Mouse (Mus musculus) layer of hippocampus, adult 6 months (tissue): ENCODE results near the gene Wnt5a. TPM values are rescaled to one million over a fixed set of nuclear protein-coding genes. Genes with fewer than 3 reads are reported as not detected.

Experiments
- long read RNA-seq, 2 experiments: library from polyadenylated mRNA; unstranded; transcript quantifications; one replicate each; pipeline ENCODE4 v2.0.0; 2019 to 2020
- polyA plus RNA-seq: library from polyadenylated mRNA; unstranded; fragments of <200 nt; fragmentation: Nextera tagmentation; gene quantifications from 2 replicates; pipeline ENCODE4 v1.2.3, GENCODE M21; 2021

Wnt5a gene
- 3.8 and 4.1 TPM in 2 replicates for polyA plus RNA-seq
- long read RNA-seq, experiment 1, full-length matches to known transcripts, result 4 of 7 reads
- long read RNA-seq, experiment 1, partial matches to known transcripts, result 2 of 7 reads
- long read RNA-seq, experiment 1, other reads (novel, unspliced or antisense), result 1 of 7 reads
- long read RNA-seq, experiment 2, full-length matches to known transcripts, result 10 of 13 reads
- long read RNA-seq, experiment 2, partial matches to known transcripts, result 0 of 13 reads
- long read RNA-seq, experiment 2, other reads (novel, unspliced or antisense), result 3 of 13 reads

GRCm38 (mm10) chr14:28504101-28505050 lies at the start of gene Wnt5a:
Wnt5a (plus strand) TSS chr14:28504750.

